Comparison of ENCODE assay signal across 8 mouse cellular contexts in genomic region chr5:120648569-120649373, GRCm38 (mm10). TPM values are rescaled to one million over a fixed set of nuclear protein-coding genes. Genes with fewer than 3 reads are reported as not detected.
A peak's percentile ranks its signal among the peaks of the same experiment; 100 is the strongest.
DNase-seq lines count a peak whose midpoint lies in the region; ATAC-seq lines count a peak whose summit lies in the region.

TSS of gene Rasal1 (plus strand) at chr5:120648812.

- peak within 1 kb of the TSS; percentile 48 for H3K4me2 ChIP-seq in forebrain, embryonic 16.5 days (ENCODE audit: low read length)
- peak within 1 kb of the TSS; percentile 48 for H3K4me2 ChIP-seq in intestine, embryonic 14.5 days (ENCODE audit: low read length)

- DNase-seq in gastrocnemius, postnatal 10 days: peak; percentile 56
- no peak for DNase-seq in gastrocnemius, postnatal 36 days
- DNase-seq in cerebellum, adult 11-12 months: peak; percentile 42
- DNase-seq in intestine, embryonic 14.5 days (ENCODE audit: low spot score): peak; percentile 77
- peak; percentile 78 to 92 for DNase-seq in left cerebral cortex, postnatal 25 days (ENCODE audit: low spot score in 2 of 2)
- peak; percentile 84 for DNase-seq in right cerebral cortex, postnatal 25 days

- intact Hi-C loops in gastrocnemius, postnatal 36 days (cut with DNase I): no loop called here
- intact Hi-C loops in left cerebral cortex, postnatal 25 days (cut with DNase I): loop anchor here (1.0 to 2.0 kb wide), 2 partner anchors 8 to 28 kb away; no protein-coding TSS in a partner anchor

- H3K9ac ChIP-seq in forebrain, embryonic 16.5 days (replicated peaks; ENCODE audit: low read depth, low read length): peak within 1 kb of the TSS; percentile 25; the same call in 1 of the 2 replicates
- no peak within 1 kb of the TSS for H3K9ac ChIP-seq in intestine, embryonic 14.5 days (ENCODE audit: low read length)

- peaks cover 19% of the 10 kb centered on the region for H3K4me1 ChIP-seq in forebrain, embryonic 16.5 days (replicated peaks; ENCODE audit: control insufficient read depth, insufficient read depth, low read length)
- H3K4me1 ChIP-seq in intestine, embryonic 14.5 days (replicated peaks; ENCODE audit: control insufficient read depth, insufficient read depth, low read length): peaks cover 9% of the 10 kb centered on the region; the same call in 1 of the 2 replicates

- no peaks in the 10 kb centered on the region for H3K9me3 ChIP-seq in forebrain, embryonic 16.5 days (ENCODE audit: control insufficient read depth, low read length)
- H3K9me3 ChIP-seq in intestine, embryonic 14.5 days (ENCODE audit: control insufficient read depth, low read length): no peaks in the 10 kb centered on the region

- ATAC-seq in forebrain, embryonic 16.5 days: peak; percentile 43
- ATAC-seq in intestine, embryonic 14.5 days (replicated peaks; ENCODE audit: low FRiP score, low TSS enrichment, low read depth): peak; percentile 57
- peak; percentile 80 for ATAC-seq in megakaryocyte progenitor cell, adult 5-6 weeks (replicated peaks; ENCODE audit: poor library complexity)

- H3K36me3 ChIP-seq in forebrain, embryonic 16.5 days (ENCODE audit: control insufficient read depth, insufficient read depth): no peaks in the 10 kb centered on the region
- H3K36me3 ChIP-seq in intestine, embryonic 14.5 days (ENCODE audit: control insufficient read depth, insufficient read depth, low read length): no peaks in the 10 kb centered on the region

- no peak within 1 kb of the TSS for H3K27ac ChIP-seq in forebrain, embryonic 16.5 days (ENCODE audit: low read length)
- no peak within 1 kb of the TSS for H3K27ac ChIP-seq in intestine, embryonic 14.5 days (ENCODE audit: low read depth)

- H3K4me3 ChIP-seq in forebrain, embryonic 16.5 days (replicated peaks; ENCODE audit: low read length): peak within 1 kb of the TSS; percentile 9
- H3K4me3 ChIP-seq in intestine, embryonic 14.5 days (ENCODE audit: low read depth, low read length): peak within 1 kb of the TSS; percentile 33

- peaks cover 24% of the 10 kb centered on the region for H3K27me3 ChIP-seq in forebrain, embryonic 16.5 days (replicated peaks; ENCODE audit: control insufficient read depth, insufficient read depth, low read length)
- peaks cover 43% of the 10 kb centered on the region for H3K27me3 ChIP-seq in intestine, embryonic 14.5 days (replicated peaks; ENCODE audit: control insufficient read depth, insufficient read depth, low read length)

- WGBS in forebrain, embryonic 16.5 days: 1% methylated on average over 50 of the region's 53 CpGs
- 2% methylated on average over 53 of the region's 53 CpGs for WGBS in intestine, embryonic 14.5 days

RNA-seq across cellular contexts. Expression of gene Rasal1, which starts in this region (rescaled TPM):
- under 1 TPM in 1 of 2 experiments, not detected in 1; 0.23 TPM for total RNA-seq in gastrocnemius, postnatal 10 days (2021)
- not detected for total RNA-seq in gastrocnemius, postnatal 36 days (2021)
- polyA plus RNA-seq in forebrain, embryonic 16.5 days (2015; fragmentation: Nextera tagmentation; extraction: Ambion mirVana): 5.3 and 6.3 TPM in 2 replicates
- polyA plus RNA-seq in intestine, embryonic 14.5 days (2014; fragmentation: Nextera tagmentation; extraction: Ambion mirVana): 0.15 and 0.50 TPM in 2 replicates
- total RNA-seq in left cerebral cortex, postnatal 25 days (2021): 10 to 100 TPM; 81.0 to 82.3 TPM
- 0.10 and 0.67 TPM in 2 replicates for total RNA-seq in megakaryocyte progenitor cell, adult 5-6 weeks (2015)
- total RNA-seq in megakaryocyte progenitor cell, adult 5-6 weeks (2017): 0.12 and 2.0 TPM in 2 replicates

Comparison
In these comparisons a context has a peak if more than half of its experiments do, and no peak if none do; other contexts are left out.
1. RNA of gene Rasal1 (total RNA-seq): 81.0 to 82.3 TPM in left cerebral cortex, postnatal 25 days; 0.10 to 2.0 TPM in megakaryocyte progenitor cell, adult 5-6 weeks, 0.23 TPM in gastrocnemius, postnatal 10 days and not detected in gastrocnemius, postnatal 36 days; every median in the first group is over 10 times any median in the second.
2. Peak in DNase-seq in gastrocnemius, postnatal 10 days; RNA of the gene not detected or under 1 TPM.
3. Peak in DNase-seq, ATAC-seq, H3K4me3 ChIP-seq and H3K4me2 ChIP-seq in intestine, embryonic 14.5 days; RNA of the gene not detected or under 1 TPM.
4. DNase-seq: peak in cerebellum, adult 11-12 months (single experiment), left cerebral cortex, postnatal 25 days (2 of 2) and right cerebral cortex, postnatal 25 days (single experiment); none in gastrocnemius, postnatal 36 days (0 of 2).
5. Peak in every context shown above with its lines, with median percentiles within 50 percentile points of each other: ATAC-seq.